Mouse (Mus musculus) lung, postnatal 0 days (tissue): Measurements from ENCODE around the gene Slc6a6.

Experiments
- CTCF ChIP-seq: IDR thresholded peaks from 2 replicates; pipeline ENCODE4 v1.5.1; 2016; ENCODE audit warnings: antibody characterized with exemption, mild to moderate bottlenecking
- EP300 ChIP-seq: IDR thresholded peaks from 2 replicates; pipeline ENCODE4 v1.6.1; 2016; ENCODE audit warnings: antibody characterized with exemption, mild to moderate bottlenecking, control low read depth

GRCm38 (mm10) chr6:91746776-91747175 is 62.9 kb downstream of the Slc6a6 start:
- no peak for TF ChIP-seq CTCF
- no peak for TF ChIP-seq EP300
